Mouse (Mus musculus) frontal cortex, postnatal 14 days (tissue): ENCODE measurements around the gene Bbc3.
A peak's percentile ranks its signal among the peaks of the same experiment; 100 is the strongest.
"Not testable (repeated sequence)": the region's sequence is repeated elsewhere in the genome, so short reads cannot be mapped to it uniquely, and the experiment has no call there.

Source experiments
- DNase-seq, 2 experiments: peaks; one replicate each; pipeline ENCODE4 v3.0.0; 2022; ENCODE audit warnings: low spot score in 2 of 2

Bbc3 gene

GRCm38 (mm10) chr7:16308093-16308492 lies at the start of gene Bbc3:
Gene Bbc3, plus strand, starts transcription at chr7:16308393.
- not testable (repeated sequence) for DNase-seq

GRCm38 (mm10) chr7:16259110-16259590 lies 49.0 kb upstream of the Bbc3 start, which contains the start of gene C5ar1:
Gene C5ar1, minus strand, starts transcription at chr7:16259540.
- no peak for DNase-seq

GRCm38 (mm10) chr7:16261097-16261496 lies 47.1 kb upstream of the Bbc3 start:
- DNase-seq, result no peak

- peak in 1 of 2 experiments; percentile 68 for DNase-seq
These were observed 45.0 kb upstream of the Bbc3 start for GRCm38 (mm10) chr7:16263015-16263787.

GRCm38 (mm10) chr7:16263843-16264242 lies 44.4 kb upstream of the Bbc3 start:
- DNase-seq, result no peak

- DNase-seq, result no peak
These were observed 42.3 kb upstream of the Bbc3 start for GRCm38 (mm10) chr7:16265856-16266255.

- DNase-seq, result not testable (repeated sequence)
These were observed 41.6 kb upstream of the Bbc3 start for GRCm38 (mm10) chr7:16266593-16266992.

GRCm38 (mm10) chr7:16271139-16271538 lies 37.1 kb upstream of the Bbc3 start:
- no peak for DNase-seq

- peak; percentile 50 to 58 for DNase-seq
These were observed 35.5 kb upstream of the Bbc3 start for GRCm38 (mm10) chr7:16272681-16273080.

GRCm38 (mm10) chr7:16273081-16273765 lies 35.0 kb upstream of the Bbc3 start, which contains the start of gene Inafm1:
Gene Inafm1, minus strand, starts transcription at chr7:16273617.
- peak; percentile 71 to 76 for DNase-seq

GRCm38 (mm10) chr7:16273766-16274140 lies 34.4 kb upstream of the Bbc3 start:
- peak; percentile 53 for DNase-seq

GRCm38 (mm10) chr7:16274922-16275890 lies 33.0 kb upstream of the Bbc3 start:
- DNase-seq, result no peak

GRCm38 (mm10) chr7:16280721-16281120 lies 27.5 kb upstream of the Bbc3 start:
- DNase-seq, result no peak

- no peak for DNase-seq
These were observed 25.9 kb upstream of the Bbc3 start for GRCm38 (mm10) chr7:16282334-16282733.

GRCm38 (mm10) chr7:16284001-16284400 lies 24.2 kb upstream of the Bbc3 start:
- no peak for DNase-seq

GRCm38 (mm10) chr7:16284904-16285303 lies 23.3 kb upstream of the Bbc3 start:
- DNase-seq, result no peak

GRCm38 (mm10) chr7:16285450-16286025 lies 22.7 kb upstream of the Bbc3 start:
- DNase-seq, result peak; percentile 39 to 62

GRCm38 (mm10) chr7:16286026-16286961 lies 21.9 kb upstream of the Bbc3 start, which contains the start of gene Ccdc9:
Gene Ccdc9, minus strand, starts transcription at chr7:16286795.
- DNase-seq, result peak; percentile 99

- no peak for DNase-seq
These were observed 21.2 kb upstream of the Bbc3 start for GRCm38 (mm10) chr7:16287016-16287415.

- no peak for DNase-seq
These were observed 20.4 kb upstream of the Bbc3 start for GRCm38 (mm10) chr7:16287791-16288190.
